Mouse (Mus musculus) kidney, postnatal 0 days (tissue): ENCODE results near the gene Rgl1. TPM values are rescaled to one million over a fixed set of nuclear protein-coding genes. Genes with fewer than 3 reads are reported as not detected.
A peak's percentile ranks its signal among the peaks of the same experiment; 100 is the strongest.

Source experiments
- ATAC-seq: fragments of 200-750 bp; cut with Nextera tagmentation; replicated peaks from 2 replicates; pipeline ENCODE4 v1.8.0; 2017; ENCODE audit warnings: low read depth, moderate number of reproducible peaks, moderate TSS enrichment, moderate library complexity; ENCODE audit not compliant: low FRiP score
- DNase-seq: peaks from one replicate; pipeline ENCODE4 v3.0.0-alpha.2; 2016; ENCODE audit warnings: low spot score
- H3K27ac ChIP-seq: fragments of 300-500 bp; sonication (generic); 2 replicates; pipeline ENCODE4 v1.5.1; 2014; ENCODE audit warnings: mild to moderate bottlenecking
- H3K27me3 ChIP-seq: fragments of 300-500 bp; sonication (generic); 2 replicates; pipeline ENCODE4 v1.6.1; 2014; ENCODE audit warnings: low read length, mixed read lengths; ENCODE audit not compliant: insufficient read depth
- H3K36me3 ChIP-seq: fragments of 300-500 bp; sonication (generic); 2 replicates; pipeline ENCODE4 v1.6.1; 2014; ENCODE audit warnings: low read length, mixed read lengths; ENCODE audit not compliant: insufficient read depth
- H3K4me1 ChIP-seq: fragments of 300-500 bp; sonication (generic); replicated peaks from 2 replicates; pipeline ENCODE4 v1.6.1; 2014; ENCODE audit warnings: antibody characterized with exemption, low read length, mixed read lengths; ENCODE audit not compliant: insufficient read depth
- H3K4me2 ChIP-seq: fragments of 300-500 bp; sonication (generic); 2 replicates; pipeline ENCODE4 v1.6.1; 2014; ENCODE audit warnings: mild to moderate bottlenecking, low read length, moderate library complexity, mixed read lengths
- H3K4me3 ChIP-seq: fragments of 300-500 bp; sonication (generic); replicated peaks from 2 replicates; pipeline ENCODE4 v1.5.1; 2014; ENCODE audit warnings: low read depth, low read length
- H3K9ac ChIP-seq: fragments of 300-500 bp; sonication (generic); 2 replicates; pipeline ENCODE4 v1.6.1; 2014; ENCODE audit warnings: low read depth, low read length
- H3K9me3 ChIP-seq: fragments of 300-500 bp; sonication (generic); replicated peaks from 2 replicates; pipeline ENCODE4 v1.6.1; 2016; ENCODE audit warnings: low read length, inconsistent platforms, mixed read lengths
- CTCF ChIP-seq: IDR thresholded peaks from 2 replicates; pipeline ENCODE4 v1.5.1; 2016; ENCODE audit warnings: antibody characterized with exemption, low read depth, mild to moderate bottlenecking, moderate library complexity
- WGBS: fragments of 180-500 bp; shearing (Covaris S2); extraction: QIAGEN DNeasy Blood & Tissue Kit; methylation state at CpG from one replicate; pipeline ENCODE4 v1.1.7; 2014; 5-methylcytosine and 5-hydroxymethylcytosine counted together
- polyA plus RNA-seq: library from polyadenylated mRNA; unstranded; fragments of >200 nt; fragmentation: Nextera tagmentation; extraction: Ambion mirVana; gene quantifications from 2 replicates; pipeline ENCODE4 v1.2.1, GENCODE M21; 2015

Gene Rgl1
- polyA plus RNA-seq, 1 experiment from 2014 or later, result 59.4 TPM

DNA sequence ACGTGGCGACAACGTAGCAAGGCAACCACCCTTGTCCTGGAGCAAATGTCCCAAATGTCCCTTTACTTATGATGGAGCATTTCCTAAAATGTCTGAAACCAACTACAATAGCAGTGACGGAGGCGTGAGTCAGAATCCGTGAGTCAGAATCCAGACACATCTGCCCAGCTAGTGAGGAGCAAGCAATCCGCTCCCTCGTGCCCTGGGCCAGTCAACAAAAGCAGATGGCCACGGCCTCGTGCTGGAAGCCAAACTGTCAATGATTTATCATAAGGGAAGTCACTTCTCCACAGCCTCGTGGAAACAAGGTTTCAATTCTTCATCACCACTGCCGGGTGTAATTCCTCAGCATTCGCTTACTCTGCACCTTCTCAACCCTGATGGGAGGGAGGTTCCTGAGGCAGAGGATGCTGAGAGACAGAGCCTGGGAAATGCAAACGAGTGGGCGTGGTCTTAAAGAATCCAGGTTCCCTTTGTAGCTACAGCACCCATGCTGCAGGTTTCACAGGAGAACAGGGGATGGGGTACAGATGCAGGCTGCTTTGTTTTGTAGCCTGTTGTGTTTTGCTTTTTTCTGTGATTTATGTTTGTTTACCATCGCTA lies 229.6 kb downstream of the Rgl1 start:
- Histone ChIP-seq H3K9me3 (no peaks in the 10 kb centered on the region), H3K27ac (no peak overlapping the region), H3K4me2 (no peak overlapping the region), H3K27me3 (no peaks in the 10 kb centered on the region), H3K4me1 (no peaks in the 10 kb centered on the region), H3K4me3 (no peak overlapping the region), H3K9ac (no peak overlapping the region), H3K36me3 (peaks cover 8% of the 10 kb centered on the region; the same call in 1 of the 2 replicates)
- peak; percentile 41 for DNase-seq
- peak; percentile 35; the same call in 1 of the 2 replicates for ATAC-seq
- no peak for TF ChIP-seq CTCF
- WGBS, result 43% methylated on average over 16 of the region's 16 CpGs

DNA sequence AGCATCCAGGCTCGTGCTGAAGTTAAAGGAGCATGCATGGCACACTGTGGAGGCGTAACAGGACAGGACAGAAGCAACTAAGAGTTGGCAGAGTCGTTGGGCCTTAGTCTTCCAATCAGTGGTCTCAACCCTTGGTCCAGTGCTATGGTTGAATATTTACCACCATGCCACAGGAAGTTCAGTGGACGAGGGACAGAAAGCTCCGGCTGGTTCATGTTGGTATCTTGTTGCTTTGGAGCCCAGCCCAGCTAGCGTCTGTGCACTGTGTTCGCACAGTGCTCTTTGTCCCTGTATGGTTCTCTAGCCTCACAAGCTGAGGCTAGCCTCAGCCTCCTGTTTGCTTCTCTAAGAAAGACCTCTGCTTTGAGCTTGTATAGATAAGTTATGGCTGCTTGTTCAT lies 231.6 kb downstream of the Rgl1 start:
- Histone ChIP-seq H3K27me3 (no peaks in the 10 kb centered on the region), H3K4me1 (no peaks in the 10 kb centered on the region), H3K9me3 (no peaks in the 10 kb centered on the region), H3K27ac (no peak overlapping the region), H3K36me3 (peaks cover 19% of the 10 kb centered on the region; the same call in 1 of the 2 replicates), H3K4me3 (no peak overlapping the region), H3K4me2 (no peak overlapping the region), H3K9ac (no peak overlapping the region)
- ATAC-seq, result no peak
- TF ChIP-seq CTCF, result no peak
- 70% methylated on average over 7 of the region's 7 CpGs for WGBS
- no peak for DNase-seq

DNA sequence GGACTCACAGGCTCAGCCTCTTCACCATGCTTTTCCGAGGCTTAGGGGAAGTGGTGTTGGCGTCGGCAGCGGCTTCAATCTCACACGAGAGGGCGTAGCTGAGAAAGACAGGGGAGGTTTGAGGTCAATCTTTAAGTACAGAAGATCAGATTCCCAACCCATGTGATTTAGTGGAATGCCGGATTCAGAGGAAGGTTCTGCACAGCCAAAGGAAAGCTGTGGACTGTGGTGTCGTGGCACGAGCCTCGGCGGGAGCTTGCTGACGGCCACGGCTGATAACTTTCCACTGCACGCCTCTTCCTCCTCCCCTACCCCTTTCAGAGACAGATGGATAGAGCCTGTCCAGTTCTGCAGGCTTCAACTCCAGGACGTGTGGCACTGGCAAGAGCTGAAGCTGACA lies 234.7 kb downstream of the Rgl1 start:
- no peak overlapping the region for H3K4me2 ChIP-seq
- ATAC-seq, result peak; percentile 63
- no peaks in the 10 kb centered on the region for H3K27me3 ChIP-seq
- WGBS, result 16% methylated on average over 15 of the region's 15 CpGs
- no peak overlapping the region for H3K9ac ChIP-seq
- H3K9me3 ChIP-seq, result no peaks in the 10 kb centered on the region
- no peaks in the 10 kb centered on the region for H3K4me1 ChIP-seq
- peak; percentile 67 for TF ChIP-seq CTCF
- H3K27ac ChIP-seq, result peak overlapping the region; percentile 19; the same call in 1 of the 2 replicates
- peaks cover 17% of the 10 kb centered on the region; the same call in 1 of the 2 replicates for H3K36me3 ChIP-seq
- peak; percentile 95 for DNase-seq
- no peak overlapping the region for H3K4me3 ChIP-seq

DNA sequence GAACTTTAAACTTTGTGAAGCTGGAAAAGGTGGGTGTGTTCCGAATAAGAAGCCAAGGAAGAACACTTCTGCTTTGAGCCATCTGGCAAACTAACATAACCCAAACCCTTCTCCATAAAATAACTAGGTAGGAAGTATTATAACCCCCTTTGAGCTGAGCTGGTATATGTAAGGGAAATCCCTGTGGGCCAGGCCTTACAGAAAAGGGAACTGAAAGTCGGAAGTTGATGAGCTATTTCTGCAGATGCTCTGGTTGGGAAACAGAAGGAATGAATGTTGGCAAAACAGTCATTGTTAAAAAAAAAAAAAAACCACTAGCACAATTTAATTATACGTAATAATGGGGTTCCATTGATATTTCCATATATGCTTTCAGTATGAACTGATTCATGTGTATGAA lies 237.4 kb downstream of the Rgl1 start:
- no peak for ATAC-seq
- Histone ChIP-seq H3K4me2 (no peak overlapping the region), H3K27ac (no peak overlapping the region), H3K36me3 (peaks cover 24% of the 10 kb centered on the region; the same call in 1 of the 2 replicates), H3K27me3 (no peaks in the 10 kb centered on the region), H3K4me1 (no peaks in the 10 kb centered on the region), H3K9ac (no peak overlapping the region), H3K4me3 (no peak overlapping the region), H3K9me3 (no peaks in the 10 kb centered on the region)
- no peak for TF ChIP-seq CTCF
- 88% methylated on average over 3 of the region's 3 CpGs for WGBS
- no peak for DNase-seq

DNA sequence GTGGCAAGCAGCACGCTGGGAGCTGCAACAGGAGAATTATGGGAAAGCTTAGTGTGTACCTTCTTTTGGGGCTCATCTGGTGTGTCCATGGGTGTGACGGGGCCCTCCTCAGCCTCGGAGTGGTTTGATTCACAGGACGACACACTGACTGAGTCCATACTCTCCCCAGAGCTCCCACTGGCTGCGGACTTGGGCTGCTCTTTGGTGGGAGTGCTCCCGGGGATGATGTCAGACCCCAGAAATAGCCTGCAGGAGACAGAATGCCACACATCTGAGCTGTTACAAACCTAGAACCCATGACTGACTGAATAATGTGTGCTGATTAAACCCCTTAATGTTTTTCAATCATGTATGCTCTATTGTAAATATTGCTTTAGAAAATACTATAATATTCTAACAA lies 237.9 kb downstream of the Rgl1 start:
- ATAC-seq (no peak), DNase-seq (no peak)
- H3K27me3 ChIP-seq, result no peaks in the 10 kb centered on the region
- peaks cover 29% of the 10 kb centered on the region; the same call in 1 of the 2 replicates for H3K36me3 ChIP-seq
- H3K4me3 ChIP-seq, result no peak overlapping the region
- no peaks in the 10 kb centered on the region for H3K4me1 ChIP-seq
- H3K27ac ChIP-seq, result no peak overlapping the region
- WGBS, result 80% methylated on average over 6 of the region's 6 CpGs
- TF ChIP-seq CTCF, result no peak
- no peak overlapping the region for H3K9ac ChIP-seq
- H3K9me3 ChIP-seq, result no peaks in the 10 kb centered on the region
- H3K4me2 ChIP-seq, result no peak overlapping the region

DNA sequence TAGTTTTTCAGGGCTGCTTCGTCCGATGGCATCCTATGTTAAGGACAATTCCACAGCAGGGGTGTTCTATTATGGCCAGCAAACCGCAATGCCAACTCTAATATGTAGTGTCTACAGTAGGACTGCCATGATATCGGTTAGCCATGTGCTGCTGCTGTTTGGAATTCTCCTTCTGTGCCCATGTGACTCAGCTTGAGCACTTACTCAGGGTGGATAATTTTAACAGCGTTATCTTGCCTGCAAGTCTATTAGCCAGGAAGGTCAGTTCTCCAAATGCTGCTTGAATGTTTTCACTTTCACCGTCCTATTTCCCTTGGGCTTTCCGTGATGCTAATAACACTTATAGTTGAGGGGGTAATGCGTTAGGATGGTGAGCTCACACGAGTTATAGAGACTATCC lies 240.0 kb downstream of the Rgl1 start:
- no peak overlapping the region for H3K4me3 ChIP-seq
- peaks cover 40% of the 10 kb centered on the region for H3K36me3 ChIP-seq
- no peaks in the 10 kb centered on the region for H3K4me1 ChIP-seq
- DNase-seq, result no peak
- no peak overlapping the region for H3K4me2 ChIP-seq
- H3K9me3 ChIP-seq, result no peaks in the 10 kb centered on the region
- H3K27me3 ChIP-seq, result no peaks in the 10 kb centered on the region
- ATAC-seq, result no peak
- no peak overlapping the region for H3K9ac ChIP-seq
- 83% methylated on average over 9 of the region's 9 CpGs for WGBS
- no peak overlapping the region for H3K27ac ChIP-seq
- TF ChIP-seq CTCF, result no peak
